Mouse (Mus musculus): ENCODE measurements around the gene Pou3f3. TPM values are rescaled to one million over a fixed set of nuclear protein-coding genes. Genes with fewer than 3 reads are reported as not detected.

Pou3f3 gene
- polyA plus RNA-seq, 1 experiment = not detected

DNA sequence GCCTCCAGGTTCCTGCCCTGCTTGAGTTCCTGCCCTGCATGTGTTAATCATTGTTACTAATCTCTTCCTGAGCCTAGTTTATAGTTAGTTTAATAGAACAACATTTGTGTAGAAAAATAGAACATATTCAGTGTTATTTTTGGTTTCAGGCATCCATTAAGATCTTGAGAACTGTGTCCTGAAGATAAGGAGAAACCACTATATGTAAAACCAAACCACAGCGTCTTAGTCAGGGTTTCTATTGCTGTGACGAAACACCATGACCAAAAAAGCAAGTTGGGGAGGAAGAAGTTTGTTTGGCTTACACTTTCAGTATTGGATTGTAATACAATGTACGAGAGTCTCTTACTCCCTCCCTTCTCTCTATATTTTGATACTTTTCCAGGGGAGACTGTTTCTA is 49.5 kb downstream of the Pou3f3 start:
- Histone ChIP-seq H3K36me3 (ENCODE audit: control insufficient read depth, insufficient read depth) (no peaks in the 10 kb centered on the region), H3K27me3 (ENCODE audit: control insufficient read depth, insufficient read depth, insufficient read length) (no peaks in the 10 kb centered on the region), H3K4me3 (no peak overlapping the region), H3ac (ENCODE audit: control insufficient read depth, insufficient read length) (no peak overlapping the region), H3K4me2 (ENCODE audit: low read depth) (no peak overlapping the region), H3K79me2 (ENCODE audit: control insufficient read depth, insufficient read depth) (no peaks in the 10 kb centered on the region)
- TF ChIP-seq REST (IDR thresholded peaks at IDR 0.05; ENCODE audit: insufficient read depth, insufficient read length) = no peak
- TF ChIP-seq MAX (IDR thresholded peaks at IDR 0.05; ENCODE audit: low read depth) = no peak
- no peak for TF ChIP-seq POLR2A (IDR thresholded peaks at IDR 0.05; ENCODE audit: insufficient read length, low read depth)
- no peak for TF ChIP-seq MYOD1 (IDR thresholded peaks at IDR 0.05; ENCODE audit: control insufficient read depth in 1 of 3, insufficient read length in 2 of 3, low read depth in 2 of 3)
- no peak for TF ChIP-seq SRF (IDR thresholded peaks at IDR 0.05; ENCODE audit: control insufficient read depth, insufficient read length, low read depth)

DNA sequence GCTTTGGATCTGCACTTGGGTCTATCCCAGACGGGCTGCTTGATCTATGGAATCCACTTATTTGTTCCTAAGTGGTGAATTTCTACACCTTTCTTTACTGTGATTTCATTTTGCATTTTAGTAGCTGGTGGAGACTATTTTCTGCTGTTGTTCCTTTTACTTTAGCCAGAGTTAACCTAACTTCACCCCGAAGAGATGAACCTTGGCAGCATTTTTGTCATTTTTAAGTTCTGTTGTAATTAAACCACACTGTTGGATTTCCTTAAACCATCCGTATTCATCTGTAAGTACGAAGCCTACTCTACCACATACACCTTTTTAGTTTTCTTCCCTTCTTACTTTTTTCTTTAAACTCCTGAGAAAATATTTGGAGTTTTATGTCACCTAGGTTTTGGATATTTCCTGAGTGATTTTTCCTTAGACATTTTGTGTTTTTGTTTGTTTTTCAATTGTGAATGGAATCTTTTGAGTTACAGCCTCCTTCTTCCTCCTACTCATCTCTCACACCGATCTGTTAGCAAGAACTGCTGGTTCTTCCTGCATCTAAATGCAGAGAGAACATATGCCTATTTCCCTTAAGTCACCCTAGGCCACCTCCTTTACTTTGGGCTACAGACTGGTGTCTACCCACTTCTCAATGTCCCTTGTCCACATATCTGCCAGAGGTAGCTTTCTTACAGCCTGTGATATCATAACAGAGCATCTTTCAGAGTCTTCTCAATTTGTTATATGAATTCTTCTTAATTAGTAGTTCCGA is 54.1 kb downstream of the Pou3f3 start:
- no peaks in the 10 kb centered on the region for H3K27me3 ChIP-seq (ENCODE audit: control insufficient read depth, insufficient read depth, insufficient read length)
- no peaks in the 10 kb centered on the region for H3K79me2 ChIP-seq (ENCODE audit: control insufficient read depth, insufficient read depth)
- TF ChIP-seq SRF (IDR thresholded peaks at IDR 0.05; ENCODE audit: control insufficient read depth, insufficient read length, low read depth) = no peak
- no peak for TF ChIP-seq MYOD1 (IDR thresholded peaks at IDR 0.05; ENCODE audit: control insufficient read depth in 1 of 3, insufficient read length in 2 of 3, low read depth in 2 of 3)
- no peak for TF ChIP-seq REST (IDR thresholded peaks at IDR 0.05; ENCODE audit: insufficient read depth, insufficient read length)
- no peak for TF ChIP-seq CEBPB (IDR thresholded peaks at IDR 0.05; ENCODE audit: insufficient read depth, poor library complexity, severe bottlenecking)
- no peak for TF ChIP-seq TCF3 (IDR thresholded peaks at IDR 0.05; ENCODE audit: insufficient read length, low read depth)
- no peak for TF ChIP-seq TCF12 (IDR thresholded peaks at IDR 0.05; ENCODE audit: insufficient read depth, poor library complexity, severe bottlenecking)
- no peak for TF ChIP-seq E2F4 (IDR thresholded peaks at IDR 0.05; ENCODE audit: insufficient read depth)
- no peak for TF ChIP-seq POLR2AphosphoS2 (IDR thresholded peaks at IDR 0.05; ENCODE audit: insufficient read length, low read depth)
- TF ChIP-seq MYOG (IDR thresholded peaks at IDR 0.05; ENCODE audit: control insufficient read depth in 1 of 3, insufficient read depth in 1 of 3, insufficient read length in 2 of 3, low read depth in 2 of 3) = no peak
- TF ChIP-seq POLR2A (IDR thresholded peaks at IDR 0.05; ENCODE audit: insufficient read length, low read depth) = no peak
- TF ChIP-seq MAX (IDR thresholded peaks at IDR 0.05; ENCODE audit: low read depth) = no peak
- no peak for TF ChIP-seq USF1 (IDR thresholded peaks at IDR 0.05; ENCODE audit: low read depth)
- H3K4me3 ChIP-seq = no peak overlapping the region
- no peak overlapping the region for H3ac ChIP-seq (ENCODE audit: control insufficient read depth, insufficient read length)
- no peak overlapping the region for H3K4me2 ChIP-seq (ENCODE audit: low read depth)
- H3K36me3 ChIP-seq (ENCODE audit: control insufficient read depth, insufficient read depth) = no peaks in the 10 kb centered on the region

Other genes starting within 250 kb of the Pou3f3 start
- 40.8 TPM for gene Mrps9, start 155.5 kb downstream of the Pou3f3 start, polyA plus RNA-seq (2012; fragmentation: generic; extraction: Trizol)